Mouse (Mus musculus): ENCODE measurements around the gene Dact3. TPM values are rescaled to one million over a fixed set of nuclear protein-coding genes. Genes with fewer than 3 reads are reported as not detected.

The Dact3 gene
- polyA plus RNA-seq, 1 experiment from 2014 or later: 4.9 TPM

DNA sequence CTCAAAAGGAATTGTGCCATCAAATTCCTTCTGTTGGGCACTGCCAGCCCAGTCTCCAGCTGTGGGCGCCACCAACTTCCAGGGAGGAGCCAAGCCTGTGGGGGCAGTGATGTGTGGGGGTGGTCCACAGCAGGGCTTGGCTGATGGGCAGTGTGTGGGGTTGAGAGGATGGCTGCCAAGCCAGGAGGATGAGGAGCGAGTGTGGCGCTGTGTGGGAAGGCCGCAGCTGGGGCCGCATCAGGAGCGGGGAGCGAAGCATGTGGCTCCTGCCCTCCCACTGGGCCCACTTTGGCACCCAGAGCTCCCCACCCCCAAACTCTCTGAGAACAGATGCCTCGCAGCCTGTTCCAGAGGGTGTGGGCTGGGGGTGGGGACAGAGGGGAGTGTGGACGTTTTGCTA, 42.9 kb downstream of the Dact3 start:
- Histone ChIP-seq H3K27me3 (ENCODE audit: control insufficient read depth, insufficient read depth, low read length) (no peaks in the 10 kb centered on the region), H3K36me3 (ENCODE audit: control insufficient read depth, insufficient read depth, low read length) (peaks cover 74% of the 10 kb centered on the region), H3K4me3 (replicated peaks; ENCODE audit: low read depth, low read length) (no peak overlapping the region), H3K27ac (replicated peaks; ENCODE audit: low read depth, low read length) (no peak overlapping the region), H3K4me1 (ENCODE audit: control insufficient read depth, insufficient read depth, low read length) (peaks cover 32% of the 10 kb centered on the region), H3K4me2 (ENCODE audit: low read length) (no peak overlapping the region), H3K9ac (replicated peaks; ENCODE audit: low read length) (no peak overlapping the region), H3K9me3 (ENCODE audit: control insufficient read depth, low read length) (no peaks in the 10 kb centered on the region)
- DNase-seq (no peak), ATAC-seq (ENCODE audit: low FRiP score, low TSS enrichment) (no peak)
- 76% methylated on average over 9 of the region's 9 CpGs for WGBS

DNA sequence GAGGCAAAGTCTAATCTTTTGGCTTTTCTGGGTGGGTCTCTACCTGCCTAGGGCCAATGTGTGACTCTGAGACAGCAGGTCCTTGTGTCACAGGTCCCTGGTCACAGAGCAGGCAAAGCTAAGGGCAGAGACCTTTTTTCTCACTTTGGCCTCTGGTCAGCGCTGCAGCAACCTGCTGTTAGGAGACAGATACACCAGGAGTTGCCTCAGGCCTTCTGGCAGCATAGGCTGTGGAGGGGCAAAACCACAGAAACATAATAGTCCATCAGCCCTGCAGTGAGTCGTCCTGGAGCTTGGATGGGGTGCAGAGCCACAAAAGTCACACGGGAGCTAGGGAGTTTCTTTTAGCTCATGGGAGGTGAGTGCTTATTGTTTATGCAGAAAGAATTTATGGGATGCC, 43.6 kb downstream of the Dact3 start:
- H3K9me3 ChIP-seq (ENCODE audit: control insufficient read depth, low read length): no peaks in the 10 kb centered on the region
- H3K36me3 ChIP-seq (ENCODE audit: control insufficient read depth, insufficient read depth, low read length): peaks cover 69% of the 10 kb centered on the region
- no peak for DNase-seq
- H3K27me3 ChIP-seq (ENCODE audit: control insufficient read depth, insufficient read depth, low read length): no peaks in the 10 kb centered on the region
- H3K27ac ChIP-seq (replicated peaks; ENCODE audit: low read depth, low read length): no peak overlapping the region
- peaks cover 32% of the 10 kb centered on the region for H3K4me1 ChIP-seq (ENCODE audit: control insufficient read depth, insufficient read depth, low read length)
- H3K4me2 ChIP-seq (ENCODE audit: low read length): no peak overlapping the region
- H3K4me3 ChIP-seq (replicated peaks; ENCODE audit: low read depth, low read length): no peak overlapping the region
- no peak overlapping the region for H3K9ac ChIP-seq (replicated peaks; ENCODE audit: low read length)
- 85% methylated on average over 3 of the region's 3 CpGs for WGBS
- ATAC-seq (ENCODE audit: low FRiP score, low TSS enrichment): no peak

DNA sequence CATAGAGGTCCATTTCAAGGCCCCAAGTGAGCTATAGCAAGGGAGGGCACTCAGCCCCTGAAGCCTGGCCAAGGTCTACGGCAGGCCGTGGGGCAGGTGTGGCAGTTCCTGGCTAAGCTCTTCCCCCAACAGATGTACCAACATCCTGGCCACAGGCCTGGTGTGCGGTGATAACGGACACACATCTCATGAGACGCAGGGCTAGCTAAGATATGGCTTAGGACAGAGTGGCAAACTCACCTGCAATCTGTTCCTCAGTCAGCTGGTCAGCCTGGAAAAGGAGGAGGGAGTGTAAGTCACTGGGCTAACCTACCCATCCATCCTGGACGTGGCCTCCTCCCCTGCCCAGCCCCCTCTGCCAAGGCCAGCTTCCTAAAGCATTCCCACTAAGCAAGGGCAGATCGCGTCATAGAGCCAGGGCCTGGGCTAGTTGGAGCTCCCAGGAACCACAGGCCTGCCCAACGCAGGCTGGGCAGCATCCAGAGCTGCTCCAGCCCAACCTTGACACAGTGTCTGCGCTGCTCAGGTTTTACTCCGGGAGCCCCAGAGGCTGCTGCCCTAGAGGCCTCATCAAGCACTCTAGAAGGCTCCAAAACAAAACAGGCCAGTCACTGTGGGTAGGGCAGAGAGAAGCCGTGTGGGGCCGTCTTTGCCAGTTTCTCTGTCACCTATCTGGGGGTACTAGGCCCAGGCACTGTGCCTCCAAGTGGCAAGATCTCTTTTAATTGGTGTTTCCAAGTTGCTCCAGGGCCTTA, 44.5 kb downstream of the Dact3 start:
- DNase-seq (no peak), ATAC-seq (ENCODE audit: low FRiP score, low TSS enrichment) (no peak)
- Histone ChIP-seq H3K4me1 (ENCODE audit: control insufficient read depth, insufficient read depth, low read length) (peaks cover 32% of the 10 kb centered on the region), H3K36me3 (ENCODE audit: control insufficient read depth, insufficient read depth, low read length) (peaks cover 61% of the 10 kb centered on the region), H3K9ac (replicated peaks; ENCODE audit: low read length) (peak overlapping the region; percentile 40), H3K27me3 (ENCODE audit: control insufficient read depth, insufficient read depth, low read length) (no peaks in the 10 kb centered on the region), H3K9me3 (ENCODE audit: control insufficient read depth, low read length) (no peaks in the 10 kb centered on the region), H3K4me3 (replicated peaks; ENCODE audit: low read depth, low read length) (no peak overlapping the region; the same call in 1 of the 2 replicates), H3K27ac (replicated peaks; ENCODE audit: low read depth, low read length) (peak overlapping the region; percentile 20; the same call in 1 of the 2 replicates), H3K4me2 (ENCODE audit: low read length) (peak overlapping the region; percentile 98)
- WGBS: 86% methylated on average over 13 of the region's 13 CpGs

DNA sequence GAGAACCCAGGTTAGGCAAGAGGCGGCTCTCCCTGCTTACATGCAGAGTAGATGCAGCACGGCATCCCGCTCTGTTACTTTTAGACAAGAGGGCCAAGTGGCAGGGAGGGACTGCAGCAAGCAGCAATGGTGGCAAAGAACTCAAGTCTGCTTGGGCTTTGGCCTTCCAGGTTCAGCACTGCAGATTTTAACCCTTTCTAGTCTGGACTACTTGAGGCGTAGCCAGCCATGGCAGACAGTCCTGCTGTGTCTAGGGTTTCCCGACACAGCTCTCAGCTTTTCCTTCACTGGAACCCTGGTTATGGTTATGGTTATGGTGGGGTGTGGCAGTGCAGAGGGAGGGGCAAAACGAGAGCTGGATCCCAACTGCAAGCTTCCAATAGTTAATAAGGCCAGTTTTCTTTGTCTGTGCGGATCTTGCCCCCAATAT, 45.0 kb downstream of the Dact3 start:
- H3K4me1 ChIP-seq (ENCODE audit: control insufficient read depth, insufficient read depth, low read length): peaks cover 32% of the 10 kb centered on the region
- H3K9ac ChIP-seq (replicated peaks; ENCODE audit: low read length): peak overlapping the region; percentile 40; the same call in 1 of the 2 replicates
- H3K27me3 ChIP-seq (ENCODE audit: control insufficient read depth, insufficient read depth, low read length): no peaks in the 10 kb centered on the region
- ATAC-seq (ENCODE audit: low FRiP score, low TSS enrichment) (no peak), DNase-seq (no peak)
- H3K36me3 ChIP-seq (ENCODE audit: control insufficient read depth, insufficient read depth, low read length): peaks cover 56% of the 10 kb centered on the region
- H3K9me3 ChIP-seq (ENCODE audit: control insufficient read depth, low read length): no peaks in the 10 kb centered on the region
- no peak overlapping the region; the same call in 1 of the 2 replicates for H3K4me3 ChIP-seq (replicated peaks; ENCODE audit: low read depth, low read length)
- H3K4me2 ChIP-seq (ENCODE audit: low read length): peak overlapping the region; percentile 98
- peak overlapping the region; percentile 20; the same call in 1 of the 2 replicates for H3K27ac ChIP-seq (replicated peaks; ENCODE audit: low read depth, low read length)
- WGBS: 81% methylated on average over 7 of the region's 7 CpGs

DNA sequence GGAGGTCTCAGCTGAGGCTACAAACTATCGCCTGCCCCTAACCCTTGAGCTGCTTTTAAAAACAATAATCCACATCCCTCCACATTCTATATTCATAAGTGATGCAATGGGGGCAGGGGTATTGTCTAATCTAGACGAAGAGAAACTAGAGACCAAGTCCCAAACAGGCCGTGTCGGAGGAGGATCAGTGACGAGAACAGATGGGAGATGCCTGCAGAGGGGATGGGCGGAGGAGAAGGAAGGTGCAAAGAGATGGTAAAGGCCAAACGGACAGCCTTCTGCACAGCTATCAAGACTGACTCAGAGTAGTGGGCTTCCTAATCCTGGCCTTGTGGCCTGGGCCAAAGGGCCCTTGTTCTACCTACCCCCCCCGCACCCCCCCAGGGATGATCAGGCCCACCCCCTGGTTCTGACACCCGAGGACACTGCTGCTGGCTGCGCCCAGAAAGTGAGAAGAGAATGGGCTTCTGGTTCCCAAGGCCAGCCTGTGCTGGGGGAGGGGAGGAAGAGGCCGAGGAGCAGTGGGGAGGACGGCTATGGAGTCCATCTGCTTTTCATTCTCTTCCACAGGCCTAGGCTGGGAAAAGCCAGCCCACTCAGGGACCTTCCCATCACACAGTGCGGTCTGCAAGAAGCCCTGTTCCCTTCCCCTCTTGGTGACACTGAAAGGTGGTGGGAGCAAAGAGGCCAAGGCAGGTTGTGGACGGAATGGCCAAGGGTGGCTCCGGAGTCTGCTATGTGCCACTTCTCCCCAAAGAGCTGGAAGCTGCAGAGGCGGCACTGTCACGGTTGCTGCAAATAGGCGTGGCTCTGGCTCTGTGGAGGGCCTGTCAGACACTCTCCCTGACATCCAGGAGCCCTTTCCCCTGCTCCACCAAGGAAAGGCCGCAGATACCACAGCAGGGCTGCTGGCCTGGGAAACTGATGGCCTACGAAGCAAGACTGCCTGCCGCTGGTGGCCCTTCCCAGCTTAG, 46.0 kb downstream of the Dact3 start:
- no peak for ATAC-seq (ENCODE audit: low FRiP score, low TSS enrichment)
- no peaks in the 10 kb centered on the region for H3K27me3 ChIP-seq (ENCODE audit: control insufficient read depth, insufficient read depth, low read length)
- H3K4me1 ChIP-seq (ENCODE audit: control insufficient read depth, insufficient read depth, low read length): peaks cover 32% of the 10 kb centered on the region
- no peak for DNase-seq
- H3K4me3 ChIP-seq (replicated peaks; ENCODE audit: low read depth, low read length): peak overlapping the region; percentile 96
- WGBS: 32% methylated on average over 21 of the region's 21 CpGs
- peak overlapping the region; percentile 98 for H3K4me2 ChIP-seq (ENCODE audit: low read length)
- no peaks in the 10 kb centered on the region for H3K9me3 ChIP-seq (ENCODE audit: control insufficient read depth, low read length)
- peak overlapping the region; percentile 93 for H3K27ac ChIP-seq (replicated peaks; ENCODE audit: low read depth, low read length)
- H3K9ac ChIP-seq (replicated peaks; ENCODE audit: low read length): peak overlapping the region; percentile 98
- H3K36me3 ChIP-seq (ENCODE audit: control insufficient read depth, insufficient read depth, low read length): peaks cover 46% of the 10 kb centered on the region

DNA sequence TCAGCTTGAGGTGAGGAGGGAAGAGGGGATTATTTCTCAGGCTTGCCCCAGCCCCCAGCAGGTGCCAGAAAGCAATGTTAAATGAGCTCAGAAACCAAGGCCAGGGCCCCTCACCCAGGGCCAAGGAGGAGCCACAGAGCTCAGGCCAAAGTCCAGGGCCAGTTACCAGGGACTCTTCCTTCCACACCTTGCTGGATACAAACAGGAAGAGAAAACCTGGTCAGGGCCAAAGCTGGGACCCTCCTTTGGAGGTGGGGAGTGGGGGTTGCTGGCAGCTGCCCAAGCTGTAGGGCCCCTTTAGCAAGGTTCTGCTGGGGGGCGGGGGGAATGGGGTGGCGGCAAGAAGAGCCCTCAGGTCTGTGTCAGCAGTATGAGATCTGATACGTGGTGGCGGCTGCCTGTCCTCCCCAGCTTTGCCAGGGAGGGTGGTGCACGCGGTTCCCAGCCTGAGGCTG, 46.8 kb downstream of the Dact3 start:
- Histone ChIP-seq H3K4me3 (replicated peaks; ENCODE audit: low read depth, low read length) (peak overlapping the region; percentile 96), H3K36me3 (ENCODE audit: control insufficient read depth, insufficient read depth, low read length) (peaks cover 38% of the 10 kb centered on the region), H3K27me3 (ENCODE audit: control insufficient read depth, insufficient read depth, low read length) (no peaks in the 10 kb centered on the region), H3K4me1 (ENCODE audit: control insufficient read depth, insufficient read depth, low read length) (peaks cover 32% of the 10 kb centered on the region), H3K4me2 (ENCODE audit: low read length) (peak overlapping the region; percentile 98), H3K27ac (replicated peaks; ENCODE audit: low read depth, low read length) (peak overlapping the region; percentile 93), H3K9ac (replicated peaks; ENCODE audit: low read length) (peak overlapping the region; percentile 98), H3K9me3 (ENCODE audit: control insufficient read depth, low read length) (no peaks in the 10 kb centered on the region)
- ATAC-seq (ENCODE audit: low FRiP score, low TSS enrichment) (no peak), DNase-seq (no peak)
- 34% methylated on average over 6 of the region's 6 CpGs for whole genome bisulfite sequencing

DNA sequence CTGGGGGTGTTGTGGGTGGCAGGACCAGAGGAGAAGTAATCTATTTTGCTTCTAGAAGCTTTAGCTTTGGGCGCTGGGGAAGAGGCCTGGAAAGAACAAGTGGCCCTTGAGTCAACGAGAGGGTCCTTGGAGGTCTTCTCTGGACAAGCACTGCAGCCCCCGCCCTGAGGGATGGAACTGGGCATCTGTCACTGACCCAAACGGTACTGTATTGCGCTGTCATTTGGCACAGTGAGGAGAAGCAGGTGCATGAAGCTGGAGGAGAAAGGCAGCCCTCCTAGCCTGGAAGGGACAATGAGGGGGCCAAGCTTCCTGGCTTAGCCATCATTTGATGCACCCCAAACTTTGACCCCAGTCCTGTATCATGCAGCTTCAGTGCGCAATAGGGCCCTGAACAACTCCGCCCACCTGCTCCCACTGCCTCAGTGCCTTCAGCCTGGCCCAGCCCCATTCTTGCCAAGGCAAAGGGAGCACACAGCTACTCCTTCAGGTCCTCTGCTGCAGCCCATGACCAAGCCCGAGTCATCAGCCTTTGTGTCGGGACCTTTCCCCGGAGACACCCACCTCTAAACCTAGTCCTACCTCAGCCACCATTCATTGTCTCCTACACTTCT, 47.4 kb downstream of the Dact3 start:
- Histone ChIP-seq H3K4me1 (ENCODE audit: control insufficient read depth, insufficient read depth, low read length) (peaks cover 32% of the 10 kb centered on the region), H3K27me3 (ENCODE audit: control insufficient read depth, insufficient read depth, low read length) (no peaks in the 10 kb centered on the region)
- no peak for ATAC-seq (ENCODE audit: low FRiP score, low TSS enrichment)

DNA sequence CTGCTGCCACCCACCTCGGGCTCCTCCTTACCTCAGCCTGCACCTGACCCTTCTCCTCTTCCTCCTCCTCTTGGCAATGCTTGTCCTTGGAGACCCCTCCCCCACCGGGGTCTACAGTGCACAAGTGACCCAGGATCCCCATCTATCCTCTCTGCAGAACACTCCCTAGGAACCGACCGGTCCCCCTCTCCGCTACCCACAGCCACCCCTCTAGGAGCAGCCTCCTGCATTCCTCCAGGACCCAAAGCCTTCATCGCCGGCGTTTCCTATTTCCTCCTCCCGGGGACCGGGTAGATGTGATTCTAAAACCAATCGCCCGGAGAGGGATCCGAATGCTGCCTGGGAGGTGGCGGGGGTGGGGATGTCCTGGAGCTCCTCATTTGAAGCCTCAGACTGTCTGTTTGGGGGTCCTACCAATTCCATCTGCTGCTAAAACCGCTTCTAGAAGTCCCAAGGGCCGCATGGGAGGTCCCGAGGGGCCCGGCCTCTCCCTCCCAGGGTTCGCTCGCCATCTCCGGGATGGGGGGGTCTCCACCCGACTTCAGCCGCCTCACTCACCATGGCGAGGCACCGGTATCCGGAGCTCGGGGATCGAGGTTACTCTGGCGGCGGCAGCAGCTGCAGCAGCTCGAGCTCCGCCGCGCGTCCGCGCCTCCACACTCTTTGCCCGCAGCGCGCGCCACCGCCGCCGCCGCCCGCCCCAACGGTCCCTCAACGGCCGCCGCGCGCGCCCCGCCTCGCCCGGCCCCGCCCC, 48.3 kb downstream of the Dact3 start:
- peak overlapping the region; percentile 93 for H3K27ac ChIP-seq (replicated peaks; ENCODE audit: low read depth, low read length)
- DNase-seq: no peak
- peak overlapping the region; percentile 96 for H3K4me3 ChIP-seq (replicated peaks; ENCODE audit: low read depth, low read length)

More for the DNA sequence above, 47.4 kb downstream of the Dact3 start:
- H3K36me3 ChIP-seq (ENCODE audit: control insufficient read depth, insufficient read depth, low read length): peaks cover 32% of the 10 kb centered on the region
- H3K27ac ChIP-seq (replicated peaks; ENCODE audit: low read depth, low read length): peak overlapping the region; percentile 93
- H3K9me3 ChIP-seq (ENCODE audit: control insufficient read depth, low read length): no peaks in the 10 kb centered on the region
- H3K4me2 ChIP-seq (ENCODE audit: low read length): peak overlapping the region; percentile 98
- H3K9ac ChIP-seq (replicated peaks; ENCODE audit: low read length): peak overlapping the region; percentile 98
- peak overlapping the region; percentile 96 for H3K4me3 ChIP-seq (replicated peaks; ENCODE audit: low read depth, low read length)
- DNase-seq: no peak
- 36% methylated on average over 10 of the region's 10 CpGs for WGBS

More for the DNA sequence above, 48.3 kb downstream of the Dact3 start:
- under 1% methylated on average over 57 of the region's 57 CpGs for WGBS
- Histone ChIP-seq H3K27me3 (ENCODE audit: control insufficient read depth, insufficient read depth, low read length) (no peaks in the 10 kb centered on the region), H3K36me3 (ENCODE audit: control insufficient read depth, insufficient read depth, low read length) (peaks cover 23% of the 10 kb centered on the region), H3K4me2 (ENCODE audit: low read length) (peak overlapping the region; percentile 98), H3K4me1 (ENCODE audit: control insufficient read depth, insufficient read depth, low read length) (peaks cover 32% of the 10 kb centered on the region), H3K9me3 (ENCODE audit: control insufficient read depth, low read length) (no peaks in the 10 kb centered on the region), H3K9ac (replicated peaks; ENCODE audit: low read length) (peak overlapping the region; percentile 98)
- no peak for ATAC-seq (ENCODE audit: low FRiP score, low TSS enrichment)
